21 mouse cellular contexts compared by ENCODE assay signal in genomic region chr5:28259939-28260338, GRCm38 (mm10). TPM values are rescaled to one million over a fixed set of nuclear protein-coding genes. Genes with fewer than 3 reads are reported as not detected.
DNase-seq lines count a peak whose midpoint lies in the region; ATAC-seq and TF ChIP-seq lines count a peak whose summit lies in the region.
"Had no signal": no experiment of that assay in that cellular context is flagged by ENCODE, and none has a peak within 500 bp of the region (broad histone marks: within the 10 kb centered on the region; RNA-seq: fewer than 3 reads in every experiment).

No protein-coding gene starts in this region.

- no peak for TF ChIP-seq POLR2A in bone marrow macrophage, adult 2 months (IDR thresholded peaks at IDR 0.05; ENCODE audit: borderline replicate concordance, low read depth, low read length)

- no peaks in the 10 kb centered on the region for H3K9me3 ChIP-seq in forebrain, embryonic 11.5 days (ENCODE audit: control insufficient read depth, low read length)
- H3K9me3 ChIP-seq in forebrain, embryonic 10.5 days, result no peaks in the 10 kb centered on the region
- H3K9me3 ChIP-seq in liver, postnatal 0 days (ENCODE audit: low read length), result peaks cover 2% of the 10 kb centered on the region; the same call in 1 of the 2 replicates
- no peaks in the 10 kb centered on the region for H3K9me3 ChIP-seq in liver, embryonic 12.5 days (replicated peaks)
- H3K9me3 ChIP-seq: embryonic facial prominence, embryonic 13.5 days; embryonic facial prominence, embryonic 15.5 days; forebrain, embryonic 12.5 days had no signal

- H3K9ac ChIP-seq in forebrain, embryonic 11.5 days (ENCODE audit: low read length), result no peak overlapping the region
- no peak overlapping the region for H3K9ac ChIP-seq in liver, postnatal 0 days (replicated peaks)
- no peak overlapping the region for H3K9ac ChIP-seq in liver, embryonic 12.5 days
- H3K9ac ChIP-seq: embryonic facial prominence, embryonic 13.5 days; embryonic facial prominence, embryonic 15.5 days; forebrain, embryonic 12.5 days had no signal

- H3K4me1 ChIP-seq in forebrain, embryonic 11.5 days (replicated peaks; ENCODE audit: control insufficient read depth, insufficient read depth, low read length), result no peaks in the 10 kb centered on the region
- peaks cover 6% of the 10 kb centered on the region for H3K4me1 ChIP-seq in forebrain, embryonic 10.5 days
- H3K4me1 ChIP-seq in liver, postnatal 0 days (ENCODE audit: insufficient read depth), result no peaks in the 10 kb centered on the region
- no peaks in the 10 kb centered on the region for H3K4me1 ChIP-seq in liver, embryonic 12.5 days
- no peaks in the 10 kb centered on the region for H3K4me1 ChIP-seq in bone marrow macrophage, adult 2 months (ENCODE audit: control insufficient read depth, insufficient read depth, low read length)
- H3K4me1 ChIP-seq: embryonic facial prominence, embryonic 13.5 days; embryonic facial prominence, embryonic 15.5 days had no signal

- DNase-seq in forebrain, embryonic 11.5 days (ENCODE audit: low spot score), result peak; percentile 18
- no peak for DNase-seq in forebrain, embryonic 10.5 days (ENCODE audit: extremely low spot score, low spot score)
- no peak for DNase-seq in liver, postnatal 0 days
- DNase-seq in thymus, postnatal 10 days (ENCODE audit: low spot score in 2 of 2), result no peak
- DNase-seq in ovary, postnatal 36 days (ENCODE audit: low spot score), result no peak
- DNase-seq: adrenal gland, adult 2 months; adrenal gland, postnatal 10 days; adrenal gland, postnatal 25 days; cerebellum, adult 11 months; cerebellum, adult 9-10 months; cerebellum, postnatal 36 days; embryo, embryonic 11 days had no signal

- no peak for TF ChIP-seq CTCF in liver, postnatal 0 days (IDR thresholded peaks at IDR 0.05; ENCODE audit: low read depth)
- no peak for TF ChIP-seq CTCF in bone marrow macrophage, adult 2 months (IDR thresholded peaks at IDR 0.05; ENCODE audit: low read depth, low read length)

- no peaks in the 10 kb centered on the region for H3K36me3 ChIP-seq in forebrain, embryonic 11.5 days (ENCODE audit: control insufficient read depth, insufficient read depth, low read length)
- no peaks in the 10 kb centered on the region for H3K36me3 ChIP-seq in forebrain, embryonic 10.5 days (replicated peaks)
- H3K36me3 ChIP-seq in liver, postnatal 0 days (replicated peaks; ENCODE audit: insufficient read depth, low read length), result no peaks in the 10 kb centered on the region
- no peaks in the 10 kb centered on the region for H3K36me3 ChIP-seq in liver, embryonic 12.5 days
- H3K36me3 ChIP-seq: embryonic facial prominence, embryonic 13.5 days; embryonic facial prominence, embryonic 15.5 days; forebrain, embryonic 12.5 days had no signal

- no peak for ATAC-seq in forebrain, embryonic 11.5 days (replicated peaks; ENCODE audit: low FRiP score)
- ATAC-seq in liver, postnatal 0 days, result no peak
- ATAC-seq in liver, embryonic 12.5 days, result no peak
- ATAC-seq: forebrain, embryonic 14.5 days; forebrain, embryonic 16.5 days had no signal

- no peak overlapping the region for H3K4me2 ChIP-seq in forebrain, embryonic 11.5 days (ENCODE audit: low read depth, low read length, severe bottlenecking)
- no peak overlapping the region for H3K4me2 ChIP-seq in liver, postnatal 0 days (ENCODE audit: low read depth, low read length)
- no peak overlapping the region for H3K4me2 ChIP-seq in liver, embryonic 12.5 days
- H3K4me2 ChIP-seq: embryonic facial prominence, embryonic 13.5 days; embryonic facial prominence, embryonic 15.5 days; forebrain, embryonic 12.5 days had no signal

- H3K4me3 ChIP-seq in forebrain, embryonic 11.5 days (ENCODE audit: low read depth, low read length), result no peak overlapping the region
- no peak overlapping the region for H3K4me3 ChIP-seq in forebrain, embryonic 10.5 days
- no peak overlapping the region for H3K4me3 ChIP-seq in liver, postnatal 0 days (ENCODE audit: low read depth, low read length)
- H3K4me3 ChIP-seq in liver, embryonic 12.5 days, result no peak overlapping the region
- no peak overlapping the region for H3K4me3 ChIP-seq in bone marrow macrophage, adult 2 months (ENCODE audit: insufficient read depth, low read length)
- H3K4me3 ChIP-seq: embryonic facial prominence, embryonic 13.5 days; embryonic facial prominence, embryonic 15.5 days; erythroblast, embryonic 14.5 days; forebrain, embryonic 12.5 days had no signal

- no peak overlapping the region for H3K27ac ChIP-seq in forebrain, embryonic 11.5 days (ENCODE audit: low read depth, low read length)
- no peak overlapping the region for H3K27ac ChIP-seq in forebrain, embryonic 10.5 days
- peak overlapping the region; percentile 44; the same call in 1 of the 2 replicates for H3K27ac ChIP-seq in liver, postnatal 0 days (ENCODE audit: low read depth)
- H3K27ac ChIP-seq in liver, embryonic 12.5 days, result no peak overlapping the region
- H3K27ac ChIP-seq in bone marrow macrophage, adult 2 months (ENCODE audit: insufficient read depth, low read depth, low read length), result peak overlapping the region; percentile 24; the same call in 1 of the 2 replicates
- H3K27ac ChIP-seq: embryonic facial prominence, embryonic 13.5 days; embryonic facial prominence, embryonic 15.5 days; forebrain, embryonic 12.5 days had no signal

- TF ChIP-seq EP300 in liver, postnatal 0 days (IDR thresholded peaks at IDR 0.05; ENCODE audit: low read depth), result no peak

- 86% methylated on average over 1 of the region's 1 CpGs for WGBS in forebrain, embryonic 11.5 days
- 100% methylated on average over 1 of the region's 1 CpGs for WGBS in forebrain, embryonic 10.5 days
- 82% methylated on average over 1 of the region's 1 CpGs for WGBS in liver, postnatal 0 days (ENCODE audit: insufficient replicate concordance)
- 69% methylated on average over 1 of the region's 1 CpGs for WGBS in liver, embryonic 12.5 days (ENCODE audit: insufficient replicate concordance)

- no peaks in the 10 kb centered on the region for H3K27me3 ChIP-seq in forebrain, embryonic 11.5 days (ENCODE audit: control insufficient read depth, insufficient read depth, low read length)
- no peaks in the 10 kb centered on the region for H3K27me3 ChIP-seq in forebrain, embryonic 10.5 days (ENCODE audit: poor library complexity, severe bottlenecking)
- H3K27me3 ChIP-seq in liver, postnatal 0 days (ENCODE audit: insufficient read depth, low read length), result no peaks in the 10 kb centered on the region
- H3K27me3 ChIP-seq in liver, embryonic 12.5 days (replicated peaks), result peaks cover 23% of the 10 kb centered on the region; the same call in 1 of the 2 replicates
- H3K27me3 ChIP-seq: embryonic facial prominence, embryonic 13.5 days; embryonic facial prominence, embryonic 15.5 days; forebrain, embryonic 12.5 days had no signal

RNA-seq across cellular contexts. Expression of gene Cnpy1, which starts 14.3 kb away (rescaled TPM):
- 2.4 and 2.8 TPM in 2 replicates for polyA plus RNA-seq in forebrain, embryonic 11.5 days (2014; fragmentation: Nextera tagmentation; extraction: Ambion mirVana)
- polyA plus RNA-seq in forebrain, embryonic 10.5 days (2016; fragmentation: Nextera tagmentation; extraction: Ambion mirVana), result 0.79 and 1.6 TPM in 2 replicates
- not detected in 2 replicates for polyA plus RNA-seq in liver, postnatal 0 days (2015; fragmentation: Nextera tagmentation; extraction: Ambion mirVana)
- not detected in 2 replicates for polyA plus RNA-seq in liver, embryonic 12.5 days (2016; fragmentation: Nextera tagmentation; extraction: Ambion mirVana)
- polyA plus RNA-seq in bone marrow macrophage, adult 2 months (2012; ENCODE audit: insufficient read depth, insufficient read length, missing spikeins), result not detected in 2 replicates
- polyA plus RNA-seq: adrenal gland, adult 2 months; C2C12; erythroblast, embryonic 14.5 days had no signal

RNA-seq across cellular contexts. Expression of gene Rbm33, which starts 57.0 kb away (rescaled TPM):
- polyA plus RNA-seq in forebrain, embryonic 11.5 days (2014; fragmentation: Nextera tagmentation; extraction: Ambion mirVana), result 24.9 and 26.0 TPM in 2 replicates
- polyA plus RNA-seq in forebrain, embryonic 10.5 days (2016; fragmentation: Nextera tagmentation; extraction: Ambion mirVana), result 14.1 and 15.2 TPM in 2 replicates
- 4.4 and 5.4 TPM in 2 replicates for polyA plus RNA-seq in liver, postnatal 0 days (2015; fragmentation: Nextera tagmentation; extraction: Ambion mirVana)
- 10.7 and 11.7 TPM in 2 replicates for polyA plus RNA-seq in liver, embryonic 12.5 days (2016; fragmentation: Nextera tagmentation; extraction: Ambion mirVana)
- 39.2 and 42.6 TPM in 2 replicates for polyA plus RNA-seq in bone marrow macrophage, adult 2 months (2012; ENCODE audit: insufficient read depth, insufficient read length, missing spikeins)

Comparison
In these comparisons a context has a peak if more than half of its experiments do, and no peak if none do; other contexts are left out.
1. H3K27ac ChIP-seq: peak in liver, postnatal 0 days (single experiment) and bone marrow macrophage, adult 2 months (single experiment); none in forebrain, embryonic 11.5 days (single experiment), forebrain, embryonic 10.5 days (single experiment) and liver, embryonic 12.5 days (single experiment).